Mouse (Mus musculus) colon, adult 2 months (tissue): Measurements from ENCODE around the gene Tm2d3. TPM values are rescaled to one million over a fixed set of nuclear protein-coding genes. Genes with fewer than 3 reads are reported as not detected.

Source experiments
- polyA plus RNA-seq: library from polyadenylated mRNA; depleted of rRNA; stranded (reverse); fragments of >200 nt; gene quantifications from 2 replicates; pipeline ENCODE4 v1.2.3, GENCODE M21; 2012; rRNA removed

Tm2d3 gene
- 93.3 and 145 TPM in 2 replicates for polyA plus RNA-seq

DNA sequence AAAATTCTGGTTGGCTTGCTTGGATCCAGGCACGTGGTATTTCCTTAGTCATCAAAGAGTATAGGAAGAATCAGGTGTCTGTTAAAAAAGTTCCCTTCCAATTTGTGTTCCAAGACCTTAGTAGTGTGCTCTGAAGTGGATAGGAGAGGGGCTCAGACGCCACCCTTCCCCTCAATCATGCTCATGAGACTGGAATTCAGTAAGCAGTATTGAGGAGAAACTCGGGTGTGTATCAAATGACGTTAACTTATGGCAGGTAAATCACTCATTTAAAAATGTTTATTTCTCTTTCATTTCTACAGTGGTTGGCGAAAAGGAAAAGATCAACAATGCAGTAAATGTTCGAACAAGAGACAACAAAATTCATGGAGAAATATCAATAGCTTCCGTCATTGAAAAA, at the start of gene Tm2d3:
Tm2d3 (plus strand) TSS at position 301 of the 400 bp plus-strand sequence.

DNA sequence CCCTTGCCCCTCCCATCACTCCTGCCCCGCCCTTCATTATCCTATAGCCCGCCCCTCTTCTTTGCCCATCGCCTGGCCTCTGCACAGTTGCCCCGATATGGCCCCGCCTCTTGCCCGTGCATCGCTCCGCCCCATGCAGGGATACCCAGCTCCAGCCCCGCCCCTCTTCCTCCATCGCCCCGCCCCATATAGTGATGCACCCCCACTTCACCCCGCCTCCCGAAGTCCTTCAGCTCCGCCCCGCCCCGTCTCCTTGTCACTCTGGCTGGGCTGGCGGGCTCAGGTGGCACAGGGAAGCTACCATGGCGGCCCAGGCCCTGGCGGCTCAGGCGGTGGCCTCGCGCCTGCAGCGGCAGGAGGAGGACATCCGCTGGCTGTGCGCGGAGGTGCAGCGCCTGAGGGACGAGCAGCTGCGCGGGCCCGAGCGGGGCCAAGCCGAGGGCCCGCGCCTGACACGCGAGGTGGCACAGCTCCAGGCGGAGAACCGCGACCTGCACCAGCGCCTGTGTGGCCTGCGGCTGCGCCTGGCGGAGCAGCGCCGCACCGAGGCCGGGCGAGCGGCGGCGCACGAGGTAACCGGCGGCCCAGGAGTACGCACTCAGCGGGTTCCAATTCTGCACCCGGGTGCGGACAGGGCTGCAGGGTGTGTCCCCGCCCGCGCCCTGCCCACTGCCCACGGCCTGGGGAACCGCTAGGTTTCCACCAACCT, 46.2 kb upstream of the Tm2d3 start, which contains the start of gene Tarsl2:
Tarsl2 (plus strand) TSS at position 256 of the 709 bp plus-strand sequence.

Other genes starting within 250 kb of the Tm2d3 start
- 16.6 and 17.4 TPM in 2 replicates for gene Tjp1, start 163.4 kb upstream of the Tm2d3 start, polyA plus RNA-seq
- 2.7 and 3.9 TPM in 2 replicates for gene Tarsl2, start 46.3 kb upstream of the Tm2d3 start, polyA plus RNA-seq
- gene Pcsk6, start 170.6 kb downstream of the Tm2d3 start, polyA plus RNA-seq = 14.0 and 16.1 TPM in 2 replicates